Mouse (Mus musculus): Measurements from ENCODE around the gene C2cd3. TPM values are rescaled to one million over a fixed set of nuclear protein-coding genes. Genes with fewer than 3 reads are reported as not detected.

C2cd3 gene
- polyA plus RNA-seq, 1 experiment from 2014 or later, result 13.1 TPM

GRCm38 (mm10) chr7:100461621-100462151, 89.7 kb downstream of the C2cd3 start:
- peak overlapping the region; percentile 17; the same call in 1 of the 2 replicates for H3K4me2 ChIP-seq
- peak overlapping the region; percentile 45; the same call in 1 of the 2 replicates for H3K27ac ChIP-seq (replicated peaks)
- 70% methylated on average over 6 of the region's 6 CpGs for WGBS
- H3K9me3 ChIP-seq, result no peaks in the 10 kb centered on the region
- ATAC-seq (ENCODE audit: extremely low read depth, insufficient number of reproducible peaks, low FRiP score, low TSS enrichment), result no peak
- H3K27me3 ChIP-seq (replicated peaks), result no peaks in the 10 kb centered on the region
- peaks cover 58% of the 10 kb centered on the region for H3K4me1 ChIP-seq
- no peak overlapping the region for H3K9ac ChIP-seq
- no peak overlapping the region for H3K4me3 ChIP-seq
- peaks cover 37% of the 10 kb centered on the region for H3K36me3 ChIP-seq

GRCm38 (mm10) chr7:100463194-100463593, 91.2 kb downstream of the C2cd3 start:
- Histone ChIP-seq H3K4me2 (peak overlapping the region; percentile 63), H3K9ac (no peak overlapping the region), H3K36me3 (peaks cover 31% of the 10 kb centered on the region), H3K4me1 (peaks cover 62% of the 10 kb centered on the region), H3K27me3 (replicated peaks) (no peaks in the 10 kb centered on the region), H3K27ac (replicated peaks) (peak overlapping the region; percentile 40; the same call in 1 of the 2 replicates), H3K4me3 (no peak overlapping the region), H3K9me3 (no peaks in the 10 kb centered on the region)
- 58% methylated on average over 9 of the region's 9 CpGs for WGBS
- ATAC-seq (ENCODE audit: extremely low read depth, insufficient number of reproducible peaks, low FRiP score, low TSS enrichment), result no peak

GRCm38 (mm10) chr7:100463757-100464156, 91.7 kb downstream of the C2cd3 start:
- Histone ChIP-seq H3K27me3 (replicated peaks) (no peaks in the 10 kb centered on the region), H3K9me3 (no peaks in the 10 kb centered on the region), H3K4me3 (no peak overlapping the region), H3K4me2 (peak overlapping the region; percentile 63), H3K9ac (no peak overlapping the region), H3K36me3 (peaks cover 31% of the 10 kb centered on the region), H3K4me1 (peaks cover 65% of the 10 kb centered on the region), H3K27ac (replicated peaks) (peak overlapping the region; percentile 40; the same call in 1 of the 2 replicates)
- ATAC-seq (ENCODE audit: extremely low read depth, insufficient number of reproducible peaks, low FRiP score, low TSS enrichment), result no peak
- 82% methylated on average over 10 of the region's 10 CpGs for WGBS

- Histone ChIP-seq H3K9ac (no peak overlapping the region), H3K4me3 (no peak overlapping the region), H3K27me3 (replicated peaks) (no peaks in the 10 kb centered on the region), H3K27ac (replicated peaks) (no peak overlapping the region), H3K4me1 (peaks cover 70% of the 10 kb centered on the region), H3K36me3 (peaks cover 30% of the 10 kb centered on the region), H3K4me2 (peak overlapping the region; percentile 63), H3K9me3 (no peaks in the 10 kb centered on the region)
- 91% methylated on average over 7 of the region's 7 CpGs for WGBS
- ATAC-seq (ENCODE audit: extremely low read depth, insufficient number of reproducible peaks, low FRiP score, low TSS enrichment), result no peak
These were observed 92.2 kb downstream of the C2cd3 start for GRCm38 (mm10) chr7:100464248-100464647.

- WGBS, result 49% methylated on average over 4 of the region's 4 CpGs
These were observed 93.2 kb downstream of the C2cd3 start for GRCm38 (mm10) chr7:100465248-100465647.

GRCm38 (mm10) chr7:100465656-100466309, 93.8 kb downstream of the C2cd3 start:
- peak overlapping the region; percentile 68 for H3K9ac ChIP-seq
- peak overlapping the region; percentile 63 for H3K4me2 ChIP-seq
- H3K4me1 ChIP-seq, result peaks cover 73% of the 10 kb centered on the region
- WGBS, result 11% methylated on average over 5 of the region's 5 CpGs
- no peaks in the 10 kb centered on the region for H3K9me3 ChIP-seq
- H3K27ac ChIP-seq (replicated peaks), result peak overlapping the region; percentile 92
- H3K27me3 ChIP-seq (replicated peaks), result no peaks in the 10 kb centered on the region
- H3K4me3 ChIP-seq, result peak overlapping the region; percentile 27
- ATAC-seq (ENCODE audit: extremely low read depth, insufficient number of reproducible peaks, low FRiP score, low TSS enrichment), result peak; percentile 55
- H3K36me3 ChIP-seq, result peaks cover 27% of the 10 kb centered on the region

More at GRCm38 (mm10) chr7:100465248-100465647, 93.2 kb downstream of the C2cd3 start:
- Histone ChIP-seq H3K9me3 (no peaks in the 10 kb centered on the region), H3K4me3 (peak overlapping the region; percentile 27), H3K9ac (peak overlapping the region; percentile 68), H3K27me3 (replicated peaks) (no peaks in the 10 kb centered on the region), H3K4me1 (peaks cover 73% of the 10 kb centered on the region), H3K4me2 (peak overlapping the region; percentile 63), H3K36me3 (peaks cover 32% of the 10 kb centered on the region), H3K27ac (replicated peaks) (peak overlapping the region; percentile 92)
- ATAC-seq (ENCODE audit: extremely low read depth, insufficient number of reproducible peaks, low FRiP score, low TSS enrichment), result no peak

- no peaks in the 10 kb centered on the region for H3K9me3 ChIP-seq
- H3K27me3 ChIP-seq (replicated peaks), result no peaks in the 10 kb centered on the region
- H3K36me3 ChIP-seq, result peaks cover 23% of the 10 kb centered on the region
- peak overlapping the region; percentile 63 for H3K4me2 ChIP-seq
- H3K9ac ChIP-seq, result peak overlapping the region; percentile 68
- WGBS, result 70% methylated on average over 11 of the region's 11 CpGs
- peaks cover 67% of the 10 kb centered on the region for H3K4me1 ChIP-seq
- peak overlapping the region; percentile 92 for H3K27ac ChIP-seq (replicated peaks)
- H3K4me3 ChIP-seq, result peak overlapping the region; percentile 27
- ATAC-seq (ENCODE audit: extremely low read depth, insufficient number of reproducible peaks, low FRiP score, low TSS enrichment), result peak; percentile 72
These were observed 94.9 kb downstream of the C2cd3 start for GRCm38 (mm10) chr7:100466781-100467510.

- Histone ChIP-seq H3K4me2 (no peak overlapping the region), H3K27me3 (replicated peaks) (no peaks in the 10 kb centered on the region), H3K9ac (no peak overlapping the region), H3K4me1 (peaks cover 76% of the 10 kb centered on the region), H3K4me3 (no peak overlapping the region), H3K36me3 (peaks cover 16% of the 10 kb centered on the region), H3K27ac (replicated peaks) (no peak overlapping the region), H3K9me3 (no peaks in the 10 kb centered on the region)
- no peak for ATAC-seq (ENCODE audit: extremely low read depth, insufficient number of reproducible peaks, low FRiP score, low TSS enrichment)
- WGBS, result 74% methylated on average over 6 of the region's 6 CpGs
These were observed 96.7 kb downstream of the C2cd3 start for GRCm38 (mm10) chr7:100468761-100469160.

GRCm38 (mm10) chr7:100469502-100469901, 97.5 kb downstream of the C2cd3 start:
- ATAC-seq (ENCODE audit: extremely low read depth, insufficient number of reproducible peaks, low FRiP score, low TSS enrichment), result no peak
- H3K4me1 ChIP-seq, result peaks cover 76% of the 10 kb centered on the region

GRCm38 (mm10) chr7:100470796-100471406, 98.9 kb downstream of the C2cd3 start:
- no peak overlapping the region for H3K4me3 ChIP-seq
- ATAC-seq (ENCODE audit: extremely low read depth, insufficient number of reproducible peaks, low FRiP score, low TSS enrichment), result no peak

More at GRCm38 (mm10) chr7:100469502-100469901, 97.5 kb downstream of the C2cd3 start:
- Histone ChIP-seq H3K27ac (replicated peaks) (no peak overlapping the region), H3K36me3 (peaks cover 16% of the 10 kb centered on the region), H3K4me2 (no peak overlapping the region), H3K9me3 (no peaks in the 10 kb centered on the region), H3K9ac (no peak overlapping the region), H3K27me3 (replicated peaks) (no peaks in the 10 kb centered on the region), H3K4me3 (no peak overlapping the region)
- WGBS, result 88% methylated on average over 1 of the region's 1 CpGs

GRCm38 (mm10) chr7:100471407-100471797, 99.4 kb downstream of the C2cd3 start:
- H3K27me3 ChIP-seq (replicated peaks), result no peaks in the 10 kb centered on the region
- no peaks in the 10 kb centered on the region for H3K9me3 ChIP-seq
- no peak for ATAC-seq (ENCODE audit: extremely low read depth, insufficient number of reproducible peaks, low FRiP score, low TSS enrichment)
- WGBS, result 96% methylated on average over 1 of the region's 1 CpGs
- H3K9ac ChIP-seq, result no peak overlapping the region
- no peak overlapping the region for H3K4me3 ChIP-seq
- peaks cover 75% of the 10 kb centered on the region for H3K4me1 ChIP-seq
- H3K4me2 ChIP-seq, result no peak overlapping the region
- peaks cover 16% of the 10 kb centered on the region for H3K36me3 ChIP-seq
- H3K27ac ChIP-seq (replicated peaks), result no peak overlapping the region

More at GRCm38 (mm10) chr7:100470796-100471406, 98.9 kb downstream of the C2cd3 start:
- WGBS, result 86% methylated on average over 11 of the region's 11 CpGs
- Histone ChIP-seq H3K9ac (no peak overlapping the region), H3K4me2 (no peak overlapping the region), H3K36me3 (peaks cover 16% of the 10 kb centered on the region), H3K27me3 (replicated peaks) (no peaks in the 10 kb centered on the region), H3K4me1 (peaks cover 75% of the 10 kb centered on the region), H3K9me3 (no peaks in the 10 kb centered on the region), H3K27ac (replicated peaks) (no peak overlapping the region)

Measured in heart, embryonic 13.5 days (tissue).